Mouse (Mus musculus) hindbrain, embryonic 14.5 days (tissue): Measurements from ENCODE around the gene Padi2. TPM values are rescaled to one million over a fixed set of nuclear protein-coding genes. Genes with fewer than 3 reads are reported as not detected.

Source experiments
- ATAC-seq: fragments of 200-750 bp; cut with Nextera tagmentation; 2 replicates; pipeline ENCODE4 v1.8.0; 2017; ENCODE audit warnings: moderate number of reproducible peaks, mild to moderate bottlenecking, moderate TSS enrichment, moderate library complexity; ENCODE audit not compliant: low FRiP score
- DNase-seq: peaks from one replicate; pipeline ENCODE4 v3.0.0-alpha.2; 2015; ENCODE audit warnings: low spot score
- H3K27ac ChIP-seq: fragments of 300-500 bp; sonication (generic); 2 replicates; pipeline ENCODE4 v1.5.1; 2014; ENCODE audit warnings: mild to moderate bottlenecking, moderate library complexity
- H3K27me3 ChIP-seq: fragments of 300-500 bp; sonication (generic); 2 replicates; pipeline ENCODE4 v1.6.1; 2014; ENCODE audit warnings: mild to moderate bottlenecking, low read length, mixed read lengths; ENCODE audit not compliant: control insufficient read depth, insufficient read depth
- H3K36me3 ChIP-seq: fragments of 300-500 bp; sonication (generic); replicated peaks from 2 replicates; pipeline ENCODE4 v1.6.1; 2014; ENCODE audit not compliant: control insufficient read depth, insufficient read depth
- H3K4me1 ChIP-seq: fragments of 300-500 bp; sonication (generic); replicated peaks from 2 replicates; pipeline ENCODE4 v1.6.1; 2014; ENCODE audit warnings: antibody characterized with exemption, low read length, mixed read lengths; ENCODE audit not compliant: control insufficient read depth, insufficient read depth
- H3K4me2 ChIP-seq: fragments of 300-500 bp; sonication (generic); replicated peaks from 2 replicates; pipeline ENCODE4 v1.6.1; 2014; ENCODE audit warnings: mild to moderate bottlenecking, moderate library complexity
- H3K4me3 ChIP-seq: fragments of 300-500 bp; sonication (generic); replicated peaks from 2 replicates; pipeline ENCODE4 v1.5.1; 2014; ENCODE audit warnings: mild to moderate bottlenecking, low read length
- H3K9ac ChIP-seq: fragments of 300-500 bp; sonication (generic); 2 replicates; pipeline ENCODE4 v1.6.1; 2014
- H3K9me3 ChIP-seq: fragments of 300-500 bp; sonication (generic); 2 replicates; pipeline ENCODE4 v1.6.1; 2016; ENCODE audit warnings: low read length; ENCODE audit not compliant: control insufficient read depth
- WGBS: fragments of 180-500 bp; shearing (Covaris S2); extraction: QIAGEN DNeasy Blood & Tissue Kit; methylation state at CpG from one replicate; pipeline ENCODE4 v1.1.7; 2014; 5-methylcytosine and 5-hydroxymethylcytosine counted together
- polyA plus RNA-seq: library from polyadenylated mRNA; unstranded; fragments of >200 nt; fragmentation: Nextera tagmentation; extraction: Ambion mirVana; gene quantifications from 2 replicates; pipeline ENCODE4 v1.2.1, GENCODE M21; 2014

Gene Padi2
- polyA plus RNA-seq, 1 experiment from 2014 or later: 1.5 TPM

DNA sequence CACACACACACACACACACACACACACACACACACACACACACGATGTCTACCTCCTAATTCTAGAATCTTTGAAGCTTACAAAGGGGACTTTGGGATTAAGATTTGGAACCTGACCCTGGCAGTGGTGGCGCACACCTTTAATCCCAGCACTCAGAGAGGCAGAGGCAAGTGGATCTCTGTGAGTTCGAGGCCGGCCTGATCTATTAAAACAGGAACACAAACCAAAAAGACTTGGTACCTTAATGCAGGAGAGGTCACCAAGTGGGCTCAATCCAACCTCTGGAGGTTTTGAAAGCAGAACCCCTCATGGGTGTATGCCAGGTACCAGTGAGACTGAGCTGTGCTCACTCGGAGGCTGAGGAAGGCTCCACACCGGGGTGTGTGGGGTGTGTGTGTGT, 27.0 kb upstream of the Padi2 start:
- DNase-seq: no peak

DNA sequence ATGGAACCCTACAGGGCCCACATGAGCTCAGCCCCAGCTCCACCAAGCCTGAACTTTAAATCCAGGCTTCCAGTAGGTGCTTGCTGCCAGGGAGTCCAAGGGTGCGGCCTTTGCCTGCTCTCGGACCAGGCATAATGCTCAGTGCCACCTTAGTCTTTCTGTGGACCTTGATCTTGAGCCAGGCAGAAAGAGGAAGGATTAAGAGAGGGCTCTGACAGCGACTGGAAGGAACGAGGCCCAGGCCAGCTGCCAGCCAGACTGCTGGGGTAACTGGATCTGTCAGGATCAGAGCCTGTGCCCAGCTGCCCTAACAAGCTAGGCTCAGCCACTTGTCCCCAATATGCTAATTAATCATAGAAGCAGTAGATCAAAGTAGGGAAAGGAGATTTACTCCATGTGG, 26.4 kb upstream of the Padi2 start:
- Histone ChIP-seq H3K4me1 (no peaks in the 10 kb centered on the region), H3K4me2 (no peak overlapping the region), H3K27me3 (no peaks in the 10 kb centered on the region), H3K36me3 (no peaks in the 10 kb centered on the region), H3K9me3 (no peaks in the 10 kb centered on the region), H3K4me3 (no peak overlapping the region), H3K9ac (no peak overlapping the region), H3K27ac (no peak overlapping the region)
- no peak for ATAC-seq
- 66% methylated on average over 4 of the region's 4 CpGs for WGBS
- DNase-seq: no peak

More for the DNA sequence above, 27.0 kb upstream of the Padi2 start:
- no peak for ATAC-seq
- H3K4me3 ChIP-seq: no peak overlapping the region
- no peaks in the 10 kb centered on the region for H3K36me3 ChIP-seq
- no peaks in the 10 kb centered on the region for H3K27me3 ChIP-seq
- H3K4me1 ChIP-seq: no peaks in the 10 kb centered on the region
- H3K27ac ChIP-seq: no peak overlapping the region
- no peak overlapping the region for H3K4me2 ChIP-seq
- H3K9ac ChIP-seq: no peak overlapping the region
- H3K9me3 ChIP-seq: 0 out of 2 replicates have a peak, but pooled peaks cover 5% of the 10 kb centered on the region
- WGBS: 97% methylated on average over 6 of the region's 6 CpGs

- H3K4me2 ChIP-seq: no peak overlapping the region
- H3K9ac ChIP-seq: no peak overlapping the region
- no peaks in the 10 kb centered on the region for H3K36me3 ChIP-seq
- WGBS: 90% methylated on average over 3 of the region's 3 CpGs
- no peaks in the 10 kb centered on the region for H3K27me3 ChIP-seq
- ATAC-seq (no peak), DNase-seq (no peak)
- H3K9me3 ChIP-seq: no peaks in the 10 kb centered on the region
- no peaks in the 10 kb centered on the region for H3K4me1 ChIP-seq
- H3K27ac ChIP-seq: no peak overlapping the region
- no peak overlapping the region for H3K4me3 ChIP-seq
Observed at GRCm38 (mm10) chr4:140880207-140880606, 25.9 kb upstream of the Padi2 start.

DNA sequence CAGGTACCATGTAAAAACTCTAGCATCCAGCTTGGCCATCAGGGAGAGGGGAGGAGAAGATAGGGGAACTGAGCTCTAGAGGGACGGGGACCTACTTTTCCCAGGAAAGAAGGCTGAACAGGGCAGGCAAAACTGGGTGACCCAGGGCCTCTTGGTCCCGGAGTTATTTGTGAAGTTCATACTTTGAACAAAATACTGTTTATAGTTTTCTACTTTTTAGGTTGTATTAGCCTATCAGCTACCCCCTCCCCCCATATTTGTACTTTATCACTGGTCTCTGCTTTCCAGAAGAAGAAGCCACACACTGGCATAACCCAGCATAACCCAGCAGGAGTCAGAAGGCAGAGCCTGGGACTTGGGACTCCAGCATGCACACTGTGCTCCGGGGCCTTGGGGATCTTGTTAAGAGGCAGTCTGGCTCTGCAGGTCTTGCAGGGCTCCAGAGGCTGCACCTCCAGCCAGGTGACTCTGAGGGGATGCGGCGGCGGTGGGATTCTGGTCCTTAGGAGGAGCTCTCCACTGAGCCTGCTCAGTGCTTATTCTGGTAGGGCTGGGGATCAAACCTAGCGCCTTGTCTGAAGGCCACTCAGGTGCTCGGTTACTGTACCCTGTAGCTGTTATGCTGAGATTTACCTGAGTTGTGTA, 25.0 kb upstream of the Padi2 start:
- no peak overlapping the region for H3K4me3 ChIP-seq
- no peaks in the 10 kb centered on the region for H3K27me3 ChIP-seq
- no peaks in the 10 kb centered on the region for H3K9me3 ChIP-seq
- WGBS: 91% methylated on average over 8 of the region's 8 CpGs
- H3K9ac ChIP-seq: no peak overlapping the region
- H3K4me1 ChIP-seq: no peaks in the 10 kb centered on the region
- DNase-seq (no peak), ATAC-seq (no peak)
- H3K36me3 ChIP-seq: no peaks in the 10 kb centered on the region
- H3K4me2 ChIP-seq: no peak overlapping the region
- no peak overlapping the region for H3K27ac ChIP-seq

GRCm38 (mm10) chr4:140881771-140882170, 24.4 kb upstream of the Padi2 start:
- Histone ChIP-seq H3K4me2 (no peak overlapping the region), H3K4me1 (no peaks in the 10 kb centered on the region), H3K9ac (no peak overlapping the region), H3K9me3 (no peaks in the 10 kb centered on the region), H3K27me3 (no peaks in the 10 kb centered on the region), H3K27ac (no peak overlapping the region), H3K4me3 (no peak overlapping the region), H3K36me3 (no peaks in the 10 kb centered on the region)
- no peak for DNase-seq
- WGBS: 97% methylated on average over 12 of the region's 13 CpGs
- no peak for ATAC-seq

- Histone ChIP-seq H3K9me3 (no peaks in the 10 kb centered on the region), H3K27me3 (no peaks in the 10 kb centered on the region), H3K4me3 (no peak overlapping the region), H3K36me3 (no peaks in the 10 kb centered on the region), H3K9ac (no peak overlapping the region), H3K4me1 (no peaks in the 10 kb centered on the region), H3K27ac (no peak overlapping the region), H3K4me2 (no peak overlapping the region)
- 72% methylated on average over 4 of the region's 4 CpGs for WGBS
- no peak for ATAC-seq
- no peak for DNase-seq
Observed at GRCm38 (mm10) chr4:140882365-140882764, 23.8 kb upstream of the Padi2 start.

DNA sequence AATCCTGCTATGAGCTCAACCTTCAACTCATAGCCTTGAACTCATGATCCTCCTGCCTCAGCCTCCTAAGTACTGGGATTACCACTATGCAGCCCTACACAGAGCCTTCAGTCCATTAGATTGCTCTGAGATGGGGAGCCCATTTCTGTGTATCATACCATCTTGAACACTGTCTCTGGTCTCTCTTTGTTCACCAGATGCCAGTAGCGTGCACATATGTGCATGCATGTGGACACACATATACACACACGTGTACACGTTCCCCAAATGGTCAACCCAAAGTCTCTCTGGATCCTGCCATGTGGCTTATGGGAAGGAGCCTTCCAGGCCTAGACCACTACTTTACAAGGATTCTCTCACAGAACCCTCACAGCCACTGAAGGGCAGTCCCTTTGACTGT, 23.2 kb upstream of the Padi2 start:
- Histone ChIP-seq H3K4me2 (no peak overlapping the region), H3K4me1 (no peaks in the 10 kb centered on the region), H3K36me3 (no peaks in the 10 kb centered on the region), H3K27ac (no peak overlapping the region), H3K9ac (no peak overlapping the region), H3K27me3 (no peaks in the 10 kb centered on the region), H3K4me3 (no peak overlapping the region), H3K9me3 (no peaks in the 10 kb centered on the region)
- DNase-seq: no peak
- no peak for ATAC-seq
- 97% methylated on average over 3 of the region's 3 CpGs for WGBS

- no peak for DNase-seq
- no peak for ATAC-seq
- 52% methylated on average over 4 of the region's 4 CpGs for WGBS
- H3K27me3 ChIP-seq: no peaks in the 10 kb centered on the region
- H3K4me3 ChIP-seq: no peak overlapping the region
- H3K4me1 ChIP-seq: no peaks in the 10 kb centered on the region
- no peaks in the 10 kb centered on the region for H3K9me3 ChIP-seq
- H3K27ac ChIP-seq: no peak overlapping the region
- no peaks in the 10 kb centered on the region for H3K36me3 ChIP-seq
- H3K4me2 ChIP-seq: no peak overlapping the region
- no peak overlapping the region for H3K9ac ChIP-seq
Observed at GRCm38 (mm10) chr4:140883852-140884251, 22.3 kb upstream of the Padi2 start.

DNA sequence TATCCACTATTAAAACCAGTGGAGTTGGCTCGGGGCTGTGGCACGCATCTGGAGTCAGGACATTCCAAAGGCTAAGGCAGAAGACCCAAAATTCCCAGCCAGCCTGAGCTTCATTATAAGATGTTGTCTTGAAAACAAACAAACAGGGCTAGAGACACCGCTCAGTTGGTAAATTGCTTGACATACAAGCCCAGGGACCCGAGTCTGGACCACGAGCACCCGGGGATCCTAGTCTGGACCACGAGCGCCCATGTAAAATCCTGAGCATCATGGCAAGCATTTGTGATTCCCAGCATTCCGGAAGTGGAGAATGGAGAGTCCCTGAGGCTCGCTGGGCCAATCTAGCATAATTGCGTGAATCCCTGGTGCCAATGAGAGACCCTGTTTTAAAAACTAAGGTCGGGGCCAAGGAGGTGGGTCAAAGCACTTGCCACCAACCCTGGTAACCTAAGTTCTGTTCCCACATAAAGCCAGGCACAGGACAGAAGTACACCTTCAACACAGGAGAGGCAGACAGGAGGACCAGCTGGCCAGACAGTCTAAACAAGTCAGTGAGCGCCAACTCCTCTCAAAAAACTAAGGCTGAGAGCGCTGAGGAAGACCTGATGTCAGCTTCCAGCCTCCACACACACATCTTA, 14.5 kb upstream of the Padi2 start:
- no peak overlapping the region for H3K4me2 ChIP-seq
- no peaks in the 10 kb centered on the region for H3K4me1 ChIP-seq
- no peak overlapping the region for H3K4me3 ChIP-seq
- 95% methylated on average over 14 of the region's 14 CpGs for WGBS
- H3K9ac ChIP-seq: no peak overlapping the region
- DNase-seq: no peak
- peaks cover 25% of the 10 kb centered on the region for H3K9me3 ChIP-seq
- ATAC-seq: no peak
- H3K36me3 ChIP-seq: no peaks in the 10 kb centered on the region
- H3K27me3 ChIP-seq: no peaks in the 10 kb centered on the region
- H3K27ac ChIP-seq: no peak overlapping the region

- WGBS: 67% methylated on average over 1 of the region's 1 CpGs
- Histone ChIP-seq H3K4me2 (no peak overlapping the region), H3K4me1 (no peaks in the 10 kb centered on the region), H3K4me3 (no peak overlapping the region), H3K27ac (no peak overlapping the region), H3K9me3 (peaks cover 25% of the 10 kb centered on the region), H3K9ac (no peak overlapping the region), H3K27me3 (no peaks in the 10 kb centered on the region), H3K36me3 (no peaks in the 10 kb centered on the region)
- DNase-seq (no peak), ATAC-seq (no peak)
Observed at GRCm38 (mm10) chr4:140892163-140892530, 14.0 kb upstream of the Padi2 start.
